Mouse (Mus musculus) activated CD4-positive, CD25-positive, alpha-beta regulatory T cell (primary cell): ENCODE measurements around the gene Gm21762. TPM values are rescaled to one million over a fixed set of nuclear protein-coding genes. Genes with fewer than 3 reads are reported as not detected.

ENCODE experiments used
- polyA plus RNA-seq, 2 experiments: library from polyadenylated mRNA; unstranded; fragments of 100-300 nt; shearing (Covaris generic); gene quantifications; one replicate each; pipeline ENCODE4 v1.2.1; 2017

Gene Gm21762
- not detected for polyA plus RNA-seq

DNA sequence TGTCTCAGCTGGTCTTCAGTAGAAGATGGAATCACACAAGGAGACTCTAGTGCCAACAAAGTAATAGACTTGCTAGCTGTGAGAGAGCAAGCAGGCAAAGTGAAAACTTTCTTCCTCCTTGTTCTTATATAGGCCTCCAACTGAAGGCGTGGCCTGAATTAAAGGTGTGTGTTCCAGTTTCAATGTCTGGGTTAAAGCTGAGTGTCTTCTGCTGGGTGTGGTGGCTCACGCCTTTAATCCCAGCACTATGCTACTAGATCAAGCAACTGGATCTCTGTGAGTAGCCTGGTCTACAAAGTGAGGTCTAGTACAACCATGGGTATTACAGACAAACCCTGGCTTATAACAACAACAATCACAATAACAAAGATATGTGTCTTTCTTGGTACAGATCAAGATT is at the start of gene Gm21762:
Gene Gm21762, minus strand, starts transcription at position 101 of the 400 bp plus-strand sequence.

DNA sequence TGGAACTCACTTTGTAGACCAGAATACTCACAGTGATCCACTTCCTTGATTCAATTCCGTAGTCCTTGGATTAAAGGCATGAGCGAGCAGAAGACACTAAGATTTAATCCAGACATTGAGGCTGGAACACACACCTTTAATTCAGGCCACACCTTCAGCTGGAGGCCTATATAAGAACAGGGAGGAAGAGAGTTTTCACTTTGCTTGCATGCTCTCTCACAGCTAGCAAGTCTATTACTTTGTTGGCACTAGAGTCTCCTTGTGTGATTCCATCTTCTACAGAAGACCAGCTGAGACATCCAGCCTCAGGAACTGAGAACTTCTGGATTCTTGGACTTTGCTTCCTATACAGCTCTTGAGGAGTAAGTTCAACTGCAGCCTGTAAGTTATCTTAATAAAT is 47.1 kb upstream of the Gm21762 start, which contains the start of gene AF067061:
Gene AF067061, plus strand, starts transcription at position 245 of the 400 bp plus-strand sequence.

GRCm38 (mm10) chr13:120238811-120239210 is 23.1 kb upstream of the Gm21762 start, which contains the start of gene Gm21731:
TSS of gene Gm21731 (plus strand) at chr13:120239111.

DNA sequence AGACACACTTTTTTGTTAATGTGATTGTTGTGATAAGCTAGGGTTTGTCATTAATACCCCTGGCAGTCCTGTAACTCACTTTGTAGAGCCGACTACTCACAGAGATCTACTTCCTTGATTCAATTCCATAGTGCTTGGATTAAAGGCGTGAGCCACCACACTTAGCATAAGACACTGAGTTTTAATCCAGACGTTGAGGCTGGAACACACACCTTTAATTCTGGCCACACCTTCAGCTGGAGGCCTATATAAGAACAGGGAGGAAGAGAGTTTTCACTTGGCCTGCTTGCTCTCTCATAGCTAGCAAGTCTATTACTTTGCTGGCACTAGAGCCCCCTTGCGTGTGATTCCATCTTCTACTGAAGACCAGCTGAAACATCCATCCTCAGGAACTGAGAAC is 43.6 kb downstream of the Gm21762 start, which contains the start of gene Gm21818:
Gene Gm21818, plus strand, starts transcription at position 301 of the 400 bp plus-strand sequence.

Other genes starting within 250 kb of the Gm21762 start
- gene Gm36079, start 188.9 kb downstream of the Gm21762 start, polyA plus RNA-seq: not detected
- gene Gm21188, start 163.8 kb downstream of the Gm21762 start, polyA plus RNA-seq: 1 to 10 TPM in 1 of 2 experiments, under 1 TPM in 1; 0.73 to 3.1 TPM
- gene Gm20767, start 75.7 kb downstream of the Gm21762 start, polyA plus RNA-seq: not detected
- not detected for gene Gm21818, start 43.5 kb downstream of the Gm21762 start, polyA plus RNA-seq
- gene Gm21731, start 23.2 kb upstream of the Gm21762 start, polyA plus RNA-seq: not detected
- gene AF067061, start 47.2 kb upstream of the Gm21762 start, polyA plus RNA-seq: under 1 TPM in 1 of 2 experiments, not detected in 1; 0.31 TPM
- 10 to 100 TPM; 47.7 to 98.3 TPM for gene BC147527, start 84.4 kb upstream of the Gm21762 start, polyA plus RNA-seq
- not detected for gene Tcstv3, start 100.9 kb upstream of the Gm21762 start, polyA plus RNA-seq